Mouse (Mus musculus) ES-E14 (cell line): ENCODE measurements around the gene Capn2.

Source experiments
- CHD2 ChIP-seq: IDR thresholded peaks from 2 replicates; pipeline ENCODE4 v1.6.1; 2014; ENCODE audit warnings: mild to moderate bottlenecking, low read depth, low read length, inconsistent platforms
- HCFC1 ChIP-seq: IDR thresholded peaks from 2 replicates; pipeline ENCODE4 v1.6.1; 2012; ENCODE audit warnings: low read length, inconsistent platforms, borderline replicate concordance; ENCODE audit not compliant: insufficient read depth
- MAFK ChIP-seq: IDR thresholded peaks from 2 replicates; pipeline ENCODE4 v1.6.1; 2014; ENCODE audit warnings: mild to moderate bottlenecking, low read depth, low read length, inconsistent platforms; ENCODE audit not compliant: insufficient read depth

DNA sequence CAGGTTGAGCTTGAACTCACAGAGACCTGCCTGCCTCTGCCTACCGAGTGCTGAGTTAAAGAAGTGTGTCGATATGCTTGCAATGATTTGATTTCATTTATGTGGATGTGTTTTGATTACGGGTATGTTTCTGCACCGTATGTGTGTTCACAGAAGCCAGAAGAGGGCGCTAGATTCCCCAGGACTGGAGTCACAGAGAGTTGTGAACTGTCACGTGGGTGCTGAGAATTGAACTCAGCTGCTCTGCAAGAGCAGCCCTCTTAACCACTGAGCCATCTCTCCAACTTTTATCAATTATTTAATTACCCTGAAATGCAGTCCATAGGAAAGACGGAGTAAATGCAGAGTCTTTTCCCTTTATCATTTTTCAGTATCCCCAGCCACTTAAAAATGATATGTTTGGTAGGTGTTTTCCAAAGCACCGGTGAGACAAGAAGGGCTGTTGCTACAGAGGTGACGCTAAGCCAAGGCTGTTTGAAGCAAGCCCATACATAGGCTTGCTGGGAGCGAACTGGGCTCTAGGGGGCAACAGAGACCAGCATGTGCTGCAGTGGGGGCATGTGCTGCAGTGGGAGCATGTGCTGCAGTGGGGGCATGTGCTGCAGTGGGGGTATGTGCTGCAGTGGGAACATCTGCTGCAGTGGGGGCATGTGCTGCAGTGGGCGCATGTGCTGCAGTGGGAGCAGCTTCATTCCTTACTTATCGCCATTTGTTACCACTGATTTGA is 36.4 kb upstream of the Capn2 start:
- no peak for TF ChIP-seq HCFC1
- no peak for TF ChIP-seq MAFK
- no peak for TF ChIP-seq CHD2
